Mouse (Mus musculus) MEL-GATA-1-ER (cell line): Measurements from ENCODE around the gene Pde1c.

Experiments used
- DNase-seq: peaks from one replicate; pipeline ENCODE4 v3.0.0-alpha.2; 2012; ENCODE audit warnings: low read depth; ENCODE audit errors: extremely low read depth

Gene Pde1c

DNA sequence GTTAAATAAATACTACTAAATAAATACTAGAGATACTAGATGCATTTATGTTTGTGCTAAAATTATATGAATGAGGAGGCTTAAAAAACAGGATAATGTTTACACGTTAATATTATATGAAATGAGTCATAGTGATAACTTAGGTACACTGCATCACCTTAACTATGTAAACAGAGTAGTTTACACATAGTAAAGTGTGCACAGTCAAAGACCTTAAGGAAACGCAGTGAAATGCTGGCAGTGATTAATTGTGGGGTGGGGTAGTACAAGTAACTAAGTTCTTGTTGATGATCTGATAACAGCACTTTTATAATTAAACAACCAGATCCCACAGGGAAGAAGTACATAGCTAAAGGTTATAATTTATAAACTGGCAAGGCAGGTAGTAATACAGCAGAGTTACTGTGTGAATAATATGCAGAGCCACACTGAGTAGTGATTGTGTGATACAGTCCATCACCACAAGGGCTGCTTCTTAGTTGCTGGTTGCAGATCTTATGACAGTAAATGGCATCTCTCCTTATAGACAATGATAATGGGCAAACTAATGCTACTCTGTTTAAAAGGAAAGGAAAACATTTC lies 469.3 kb downstream of the Pde1c start:
- no peak for DNase-seq

- DNase-seq = no peak
Measured at GRCm38 (mm10) chr6:56098427-56098826, 470.5 kb downstream of the Pde1c start.

DNA sequence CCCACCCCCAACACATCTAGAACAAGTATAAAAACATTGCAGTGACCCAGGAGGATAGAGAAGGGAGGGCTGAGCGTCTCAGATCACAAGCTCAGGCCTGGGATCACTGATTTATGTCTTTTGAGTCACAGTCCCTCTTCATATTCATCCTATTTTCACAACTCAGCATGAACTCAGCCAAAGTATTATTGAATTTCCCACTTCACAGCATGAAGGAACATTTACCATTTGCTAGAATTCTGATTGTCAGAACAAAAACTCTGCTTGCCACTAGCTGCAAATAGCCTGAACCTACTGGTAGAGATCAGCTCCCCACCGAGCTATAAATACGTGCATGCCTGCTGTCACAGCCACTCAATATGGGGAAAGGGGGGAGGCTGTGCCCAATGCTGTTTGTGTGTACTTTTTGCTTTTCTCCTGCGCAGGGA lies 492.5 kb downstream of the Pde1c start:
- DNase-seq = no peak

DNA sequence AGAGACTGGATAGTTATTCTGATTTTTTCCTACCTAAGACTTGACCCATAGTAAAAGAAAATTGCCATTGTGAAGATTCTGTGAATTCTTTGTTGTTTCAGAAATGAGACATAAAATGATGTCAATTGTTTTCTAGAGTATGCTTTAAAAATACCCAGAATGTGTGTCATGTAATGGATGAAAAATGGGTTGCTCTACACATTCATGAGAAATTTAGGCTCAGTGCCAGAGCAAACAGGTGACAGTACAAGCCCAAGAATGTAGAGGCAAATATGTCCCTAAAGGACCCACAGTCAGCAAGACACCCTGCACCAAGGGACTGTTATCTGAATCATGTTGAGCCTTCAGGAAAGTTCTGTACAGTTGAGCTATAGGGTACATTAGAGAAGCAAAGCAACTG lies 500.4 kb downstream of the Pde1c start:
- no peak for DNase-seq

DNA sequence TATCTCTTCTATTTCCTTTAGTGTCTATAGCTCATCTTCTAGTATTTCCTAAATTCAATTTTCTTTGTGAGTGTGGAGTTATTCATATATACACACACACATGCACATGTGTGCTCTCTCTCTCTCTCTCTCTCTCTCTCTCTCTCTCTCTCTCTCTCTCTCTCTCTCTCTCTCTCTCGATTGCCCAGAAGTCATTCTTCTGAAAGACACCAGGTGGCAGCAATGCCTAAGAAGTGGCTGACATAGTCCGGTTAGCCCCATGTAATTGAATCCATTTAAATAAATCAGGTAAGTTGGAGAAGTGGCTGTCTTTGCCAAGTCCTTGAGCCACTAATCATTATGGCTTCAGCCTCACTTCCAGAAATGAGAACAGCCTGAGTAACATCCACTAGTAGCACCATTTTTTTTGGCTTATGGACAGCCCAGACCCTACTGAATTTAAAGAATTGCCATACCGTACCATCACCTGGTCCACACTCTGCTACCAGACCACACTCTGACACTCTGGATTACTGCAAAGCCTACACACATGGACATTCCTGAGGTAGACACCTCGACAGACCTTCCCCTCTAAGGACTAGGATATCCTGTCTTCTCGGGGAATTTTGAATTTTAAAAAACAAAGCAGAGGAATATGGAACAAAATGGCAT lies 502.1 kb downstream of the Pde1c start:
- DNase-seq = no peak

DNA sequence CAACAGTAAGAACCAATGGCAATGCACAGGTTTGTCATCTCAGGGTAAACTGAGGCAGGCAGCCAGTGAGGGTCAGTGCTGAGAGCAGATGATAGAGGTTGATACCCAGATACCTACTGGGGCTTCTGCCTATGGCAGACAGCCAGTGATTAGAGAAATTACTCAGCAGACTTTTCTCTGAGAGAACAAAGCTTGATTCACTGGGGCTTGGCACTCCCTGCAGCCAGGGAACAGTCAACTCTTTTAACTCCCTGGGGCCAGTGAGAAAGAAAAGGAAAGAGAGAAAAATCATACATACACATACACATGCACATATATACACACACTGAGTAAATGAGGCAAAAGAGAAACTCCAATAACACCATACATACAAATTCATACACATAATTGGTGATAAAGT lies 505.2 kb downstream of the Pde1c start:
- DNase-seq = no peak

GRCm38 (mm10) chr6:56049104-56049503 lies 519.8 kb downstream of the Pde1c start:
- DNase-seq = no peak

DNA sequence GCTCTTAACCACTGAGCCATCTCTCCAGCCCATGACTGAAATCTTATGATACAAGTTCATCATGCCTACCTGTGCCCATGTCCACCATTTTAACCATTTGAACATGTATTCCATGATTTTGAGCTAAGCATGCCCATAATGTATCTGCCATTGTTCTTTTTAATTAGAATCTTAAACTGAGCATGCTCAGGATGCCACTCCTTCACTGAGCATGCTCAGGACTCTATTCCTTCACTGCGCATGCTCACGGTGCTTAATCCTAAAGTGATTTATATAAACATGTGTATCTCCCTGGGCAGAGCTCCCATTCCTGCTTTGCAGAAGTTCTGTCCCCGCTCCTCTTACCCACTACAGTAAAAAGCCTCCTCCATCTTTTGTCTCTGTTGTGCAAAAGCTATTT lies 520.3 kb downstream of the Pde1c start:
- no peak for DNase-seq

DNA sequence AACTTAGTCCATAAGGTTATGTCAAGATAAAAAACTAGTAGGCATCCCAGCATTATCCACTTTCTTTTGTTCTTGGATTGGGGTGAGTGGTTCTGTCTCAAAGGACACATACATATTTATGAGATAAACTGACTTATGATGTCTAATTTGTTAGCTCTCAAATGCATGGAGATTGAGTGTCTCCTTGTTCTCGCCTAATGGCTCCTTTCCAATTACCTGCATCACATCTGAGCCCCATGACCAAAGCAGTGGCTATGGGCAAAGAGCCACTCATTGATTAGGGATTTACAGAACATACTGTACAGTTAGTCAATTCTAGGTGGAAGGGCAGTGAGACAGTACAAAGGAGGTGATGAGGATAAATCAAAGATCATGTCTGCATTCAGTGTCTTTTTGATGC lies 524.2 kb downstream of the Pde1c start:
- no peak for DNase-seq

DNA sequence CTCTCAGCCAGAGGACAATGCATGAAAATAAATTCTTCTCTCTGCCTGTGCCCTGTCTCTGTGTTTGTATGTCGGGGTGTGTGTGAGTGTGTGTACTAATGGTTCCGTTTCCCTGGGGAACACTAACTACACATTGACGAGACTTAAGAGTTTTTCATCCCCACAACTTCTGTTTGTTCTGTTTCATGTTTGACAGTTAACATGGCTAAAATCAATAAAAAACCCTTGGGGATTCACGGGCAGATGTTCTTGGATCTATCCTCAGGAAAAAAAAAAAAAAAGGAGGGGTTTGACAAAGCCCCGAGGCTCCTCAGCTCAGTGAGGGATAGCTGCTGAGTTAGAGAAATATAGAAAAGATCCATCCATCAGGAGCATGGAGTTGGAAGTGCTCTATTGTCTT lies 524.6 kb downstream of the Pde1c start:
- no peak for DNase-seq

GRCm38 (mm10) chr6:56039476-56040055 lies 529.3 kb downstream of the Pde1c start:
- DNase-seq = no peak

DNA sequence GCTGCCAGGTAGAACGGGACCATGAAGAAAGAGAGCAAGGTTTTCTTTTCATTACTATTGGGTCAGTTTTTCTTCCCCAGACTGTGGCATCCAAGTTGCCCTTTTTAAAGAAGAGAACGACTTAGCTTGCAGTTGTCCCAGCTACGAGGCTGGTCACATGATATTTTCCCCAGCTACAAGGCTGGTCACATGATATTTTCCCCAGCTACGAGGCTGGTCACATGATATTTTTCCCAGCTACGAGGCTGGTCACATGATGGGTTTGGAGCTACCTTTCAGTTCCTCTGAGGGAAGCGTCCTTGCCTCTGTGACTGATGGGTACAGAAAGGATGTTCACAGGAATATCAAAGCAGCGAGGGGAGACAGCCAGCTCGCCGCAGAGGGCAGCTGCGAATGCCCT lies 533.8 kb downstream of the Pde1c start:
- no peak for DNase-seq

DNA sequence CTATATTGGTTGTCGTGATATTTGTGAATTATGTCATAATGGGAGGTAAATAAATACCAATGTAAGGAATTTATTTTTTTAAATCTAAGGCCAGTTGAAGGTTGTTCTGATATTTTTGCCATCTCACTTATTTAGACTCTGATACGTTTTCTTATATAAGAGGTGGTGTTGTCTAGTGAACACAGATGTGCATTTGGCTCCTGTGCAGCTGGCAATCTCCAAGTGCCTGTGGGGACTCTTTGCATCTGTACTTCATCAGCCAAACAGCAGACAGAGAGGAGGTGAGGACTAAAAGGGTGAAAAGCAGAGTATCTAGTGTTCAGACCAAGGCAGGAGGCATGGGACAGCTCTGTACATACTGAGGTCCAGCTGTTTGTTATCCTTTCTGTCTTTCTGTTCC lies 536.7 kb downstream of the Pde1c start:
- DNase-seq = no peak

- no peak for DNase-seq
Measured at GRCm38 (mm10) chr6:56029986-56030385, 538.9 kb downstream of the Pde1c start.

DNA sequence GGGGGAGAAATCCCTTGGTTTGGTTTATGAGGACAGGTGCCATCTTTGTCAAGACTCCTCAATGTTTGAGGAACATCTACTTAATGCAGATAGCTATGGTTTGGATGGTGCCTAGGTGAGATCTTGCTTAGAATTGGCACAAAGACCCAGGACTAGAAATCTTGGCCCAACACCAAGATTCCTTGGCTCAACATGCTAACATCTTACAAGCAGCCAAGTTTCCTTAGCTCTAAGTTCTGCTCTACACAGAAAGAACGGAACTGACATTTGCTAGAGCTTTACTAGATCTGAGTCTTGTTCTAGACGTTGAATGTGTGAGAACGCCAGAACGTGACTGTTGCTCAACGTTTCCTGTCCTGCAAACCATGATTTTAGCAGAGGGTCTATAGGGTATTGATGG lies 540.9 kb downstream of the Pde1c start:
- no peak for DNase-seq

- no peak for DNase-seq
Measured at GRCm38 (mm10) chr6:56027318-56027717, 541.6 kb downstream of the Pde1c start.

DNA sequence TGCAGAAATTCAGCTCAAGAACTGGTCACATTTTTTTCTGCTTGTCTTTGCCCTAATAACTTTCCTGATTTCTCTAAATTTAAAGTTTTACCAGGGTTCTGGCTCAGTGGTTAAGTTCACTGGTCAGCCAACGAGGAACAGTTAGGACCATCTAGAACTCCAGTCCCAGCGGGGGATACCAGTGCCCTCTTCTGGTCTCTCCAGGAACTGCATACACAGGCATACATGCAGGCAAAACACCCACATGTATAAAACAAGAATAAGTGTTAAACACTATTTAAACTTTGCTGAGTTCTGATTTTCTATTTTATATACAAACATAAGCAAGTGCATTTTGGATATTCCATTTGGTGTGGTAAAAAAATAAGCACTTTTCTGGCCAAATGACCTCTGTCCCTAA lies 543.4 kb downstream of the Pde1c start:
- no peak for DNase-seq
